Mouse (Mus musculus) A20 (cell line): ENCODE results near the gene Efnb1.

Source experiments
- DNase-seq: peaks from one replicate; pipeline ENCODE4 v3.0.0-alpha.2; 2011; ENCODE audit warnings: low read depth, low spot score

The Efnb1 gene

GRCm38 (mm10) chrX:99153266-99153646, 17.3 kb downstream of the Efnb1 start:
- no peak for DNase-seq

GRCm38 (mm10) chrX:99154358-99154757, 18.4 kb downstream of the Efnb1 start:
- no peak for DNase-seq

- DNase-seq: no peak
Measured at GRCm38 (mm10) chrX:99159020-99159419, 23.1 kb downstream of the Efnb1 start.

- DNase-seq: no peak
Measured at GRCm38 (mm10) chrX:99164111-99164510, 28.2 kb downstream of the Efnb1 start.

GRCm38 (mm10) chrX:99164855-99165368, 29.0 kb downstream of the Efnb1 start:
- no peak for DNase-seq

GRCm38 (mm10) chrX:99167014-99167413, 31.1 kb downstream of the Efnb1 start:
- DNase-seq: no peak

- no peak for DNase-seq
Measured at GRCm38 (mm10) chrX:99167550-99167949, 31.6 kb downstream of the Efnb1 start.

GRCm38 (mm10) chrX:99172301-99172700, 36.4 kb downstream of the Efnb1 start:
- DNase-seq: no peak

GRCm38 (mm10) chrX:99185081-99185596, 49.2 kb downstream of the Efnb1 start:
- DNase-seq: no peak

- DNase-seq: no peak
Measured at GRCm38 (mm10) chrX:99186497-99187435, 50.8 kb downstream of the Efnb1 start.

- DNase-seq: no peak
Measured at GRCm38 (mm10) chrX:99191441-99192087, 55.6 kb downstream of the Efnb1 start.

- DNase-seq: no peak
Measured at GRCm38 (mm10) chrX:99196910-99197309, 61.0 kb downstream of the Efnb1 start.

- no peak for DNase-seq
Measured at GRCm38 (mm10) chrX:99198532-99198931, 62.6 kb downstream of the Efnb1 start.
